Mouse (Mus musculus): ENCODE data around the gene Hlf.

The Hlf gene

GRCm38 (mm10) chr11:90370789-90371291, 19.9 kb downstream of the Hlf start:
- no peak for DNase-seq (ENCODE audit: low read depth, low spot score)

- no peak for DNase-seq (ENCODE audit: low read depth, low spot score)
Measured at GRCm38 (mm10) chr11:90370367-90370766, 20.3 kb downstream of the Hlf start.

DNA sequence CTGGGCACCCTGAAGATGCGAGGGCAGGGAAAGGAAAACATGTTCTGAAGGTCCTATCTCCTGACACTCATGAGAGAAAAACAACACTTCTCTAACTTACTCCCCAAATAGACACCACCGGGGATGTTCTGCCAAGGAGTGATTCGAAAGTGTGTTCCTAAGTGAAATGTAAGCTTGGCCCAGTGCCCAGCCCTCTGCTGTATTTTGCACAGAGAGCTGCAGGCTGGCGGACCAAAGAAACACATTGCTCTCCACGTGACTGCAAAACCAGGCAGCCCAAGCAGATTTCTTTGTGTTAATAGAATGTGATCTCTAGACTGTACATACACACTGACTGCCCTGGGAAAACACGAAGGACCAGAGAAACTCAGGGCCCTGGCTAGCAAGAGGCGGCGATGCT, 21.1 kb downstream of the Hlf start:
- no peak for DNase-seq (ENCODE audit: low read depth, low spot score)

GRCm38 (mm10) chr11:90369115-90369514, 21.6 kb downstream of the Hlf start:
- no peak for DNase-seq (ENCODE audit: low read depth, low spot score)

DNA sequence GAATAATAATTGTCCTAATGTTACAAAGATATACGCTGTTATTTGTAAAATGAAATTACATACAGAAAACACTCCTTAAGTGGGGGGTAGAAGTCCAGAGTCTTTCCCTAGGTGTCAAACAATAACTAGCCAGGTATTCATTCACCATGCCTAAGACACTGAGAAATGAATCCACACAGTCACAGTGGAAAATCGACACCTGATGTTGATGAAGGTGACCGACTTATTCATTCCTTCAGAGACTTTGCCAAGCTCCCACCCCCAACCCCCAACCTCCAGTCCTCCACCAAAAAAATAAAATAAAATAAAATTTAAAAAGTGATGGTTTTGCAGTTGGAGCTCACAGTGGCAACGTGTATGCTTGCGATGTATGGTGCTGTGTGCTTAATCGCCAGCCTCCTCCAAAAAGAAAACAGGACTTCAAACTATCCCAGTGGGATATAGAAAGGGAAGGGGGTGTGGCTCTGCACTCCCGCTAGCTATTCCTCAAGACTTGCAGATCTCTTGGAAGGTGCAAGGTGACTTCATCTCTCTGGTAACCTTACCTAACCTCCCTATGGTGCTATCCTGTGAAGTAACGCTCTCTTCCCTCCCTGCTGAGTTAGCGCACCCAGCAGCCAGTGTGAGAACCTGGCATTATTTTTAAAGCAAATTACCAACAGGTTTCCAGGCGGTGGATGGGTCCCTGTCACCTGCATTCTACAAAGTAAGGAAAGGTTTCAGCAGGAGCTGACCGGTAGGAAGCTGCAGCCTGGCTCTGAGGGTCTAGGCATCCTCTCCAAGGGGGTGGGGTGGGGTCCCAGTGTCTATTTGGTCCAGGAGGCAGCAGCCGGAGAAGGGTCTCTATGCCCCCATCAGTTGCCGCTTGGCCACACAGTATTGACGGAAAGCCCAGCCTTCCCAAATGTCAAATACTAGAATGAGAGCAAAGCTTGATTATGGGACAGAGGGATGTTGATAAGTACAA, 22.5 kb downstream of the Hlf start:
- no peak for DNase-seq (ENCODE audit: low read depth, low spot score)

- DNase-seq (ENCODE audit: low read depth, low spot score): no peak
Measured at GRCm38 (mm10) chr11:90364865-90365264, 25.8 kb downstream of the Hlf start.

DNA sequence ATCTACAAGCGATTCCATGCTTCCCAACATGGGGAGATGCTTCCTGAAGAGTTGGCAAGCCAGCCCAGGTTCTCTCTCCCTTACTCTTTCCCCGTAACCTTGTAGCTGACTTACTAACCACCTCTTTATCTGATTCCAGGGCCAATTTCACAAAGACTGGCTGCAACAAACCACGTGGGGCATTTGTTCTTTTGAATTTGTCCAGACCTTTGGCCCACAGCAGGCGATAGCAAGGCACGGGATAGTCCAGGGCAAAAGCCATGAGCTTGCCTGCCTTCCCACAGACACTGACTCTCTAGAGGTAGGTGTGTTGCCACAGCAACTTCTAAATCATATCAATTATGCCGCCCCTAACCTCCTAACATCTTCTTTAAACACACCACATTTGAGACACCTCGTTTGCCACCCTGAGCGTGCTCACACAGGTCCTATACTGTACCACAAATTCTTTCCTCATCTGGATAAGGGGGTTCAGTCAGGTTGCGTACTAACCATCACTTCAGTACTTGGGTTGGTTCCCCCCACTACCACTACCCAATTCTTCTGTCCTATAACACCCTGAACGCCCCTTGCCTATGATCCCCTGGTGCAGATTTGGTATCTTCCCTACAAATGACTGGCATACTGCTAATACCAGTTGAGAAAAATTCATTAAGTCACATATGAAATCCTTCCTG, 26.7 kb downstream of the Hlf start:
- DNase-seq (ENCODE audit: low read depth, low spot score): no peak

DNA sequence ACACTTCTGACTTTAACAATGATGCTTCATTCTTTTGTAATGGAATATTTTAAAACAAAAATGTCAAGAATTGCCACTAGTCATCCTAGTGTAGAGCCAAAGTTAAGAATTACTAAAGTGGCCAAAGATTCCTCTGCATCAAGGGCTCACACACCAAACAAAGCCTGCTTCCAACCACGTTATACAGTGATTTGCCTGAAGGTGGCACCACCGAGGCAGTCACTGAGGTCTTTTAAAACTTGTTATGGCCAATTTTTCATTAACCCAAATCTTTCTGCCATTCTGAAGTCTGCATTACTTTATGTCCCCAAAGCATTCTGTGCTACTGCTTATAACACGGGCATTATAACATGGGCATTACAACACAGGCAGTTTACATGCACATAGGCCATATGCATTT, 27.3 kb downstream of the Hlf start:
- no peak for DNase-seq (ENCODE audit: low read depth, low spot score)

GRCm38 (mm10) chr11:90360536-90360935, 30.2 kb downstream of the Hlf start:
- DNase-seq (ENCODE audit: low read depth, low spot score): no peak

GRCm38 (mm10) chr11:90358063-90358462, 32.6 kb downstream of the Hlf start:
- DNase-seq (ENCODE audit: low read depth, low spot score): no peak

- DNase-seq (ENCODE audit: low read depth, low spot score): no peak
Measured at GRCm38 (mm10) chr11:90357371-90357770, 33.3 kb downstream of the Hlf start.

- DNase-seq (ENCODE audit: low read depth, low spot score): no peak
Measured at GRCm38 (mm10) chr11:90356495-90357304, 34.0 kb downstream of the Hlf start.

DNA sequence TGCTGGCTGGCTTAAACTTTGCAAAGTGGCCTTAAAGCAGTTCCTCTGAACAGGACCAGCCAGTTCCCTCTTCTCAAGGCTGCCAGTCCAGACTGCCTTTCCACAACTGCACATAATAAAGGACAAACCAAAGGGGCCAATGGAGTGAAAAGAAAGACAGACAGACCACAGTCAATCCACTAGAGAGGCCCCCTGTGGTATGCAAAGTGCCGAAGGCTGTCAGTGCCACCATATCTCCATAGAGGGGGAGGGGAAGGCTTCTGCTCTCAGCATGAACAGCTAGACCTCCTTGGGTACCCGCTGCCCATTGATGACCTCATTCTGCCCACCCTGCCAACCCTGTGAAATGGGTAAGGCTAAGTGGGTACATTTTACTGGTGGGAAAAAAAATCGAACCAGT, 34.7 kb downstream of the Hlf start:
- no peak for DNase-seq (ENCODE audit: low read depth, low spot score)

GRCm38 (mm10) chr11:90355270-90355681, 35.4 kb downstream of the Hlf start:
- DNase-seq (ENCODE audit: low read depth, low spot score): no peak

GRCm38 (mm10) chr11:90352696-90353095, 38.0 kb downstream of the Hlf start:
- no peak for DNase-seq (ENCODE audit: low read depth, low spot score)

DNA sequence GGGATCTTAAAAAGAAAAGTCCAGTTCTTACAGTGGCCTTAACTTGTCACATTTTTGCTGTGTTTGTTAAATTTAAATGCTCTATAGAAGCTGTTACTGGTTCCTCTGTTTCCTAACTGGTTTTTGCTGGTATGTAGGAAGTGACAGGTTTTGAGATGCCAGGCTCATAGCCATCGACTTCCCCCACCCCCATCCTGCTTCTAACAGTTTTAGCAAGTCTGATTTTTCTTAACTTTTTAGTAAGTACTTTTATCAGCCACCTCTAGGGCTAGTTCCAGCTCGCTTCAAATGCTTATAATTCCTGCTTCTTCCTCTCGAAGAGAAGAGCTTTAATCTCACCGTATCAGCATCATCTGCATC, 40.6 kb downstream of the Hlf start:
- no peak for DNase-seq (ENCODE audit: low read depth, low spot score)

GRCm38 (mm10) chr11:90349486-90350152, 41.1 kb downstream of the Hlf start:
- DNase-seq (ENCODE audit: low read depth, low spot score): no peak

GRCm38 (mm10) chr11:90347667-90348459, 42.8 kb downstream of the Hlf start:
- DNase-seq (ENCODE audit: low read depth, low spot score): no peak

GRCm38 (mm10) chr11:90345746-90346145, 44.9 kb downstream of the Hlf start:
- no peak for DNase-seq (ENCODE audit: low read depth, low spot score)

- no peak for DNase-seq (ENCODE audit: low read depth, low spot score)
Measured at GRCm38 (mm10) chr11:90342858-90343257, 47.8 kb downstream of the Hlf start.

- DNase-seq (ENCODE audit: low read depth, low spot score): no peak
Measured at GRCm38 (mm10) chr11:90342267-90342666, 48.4 kb downstream of the Hlf start.

Data from embryo, embryonic 11.5 days (tissue).